In genomic region chr5:115326875-115327609, GRCm38 (mm10) we compare ENCODE assay signal across 8 mouse cellular contexts. TPM values are rescaled to one million over a fixed set of nuclear protein-coding genes. Genes with fewer than 3 reads are reported as not detected.
DNase-seq lines count a peak whose midpoint lies in the region; ATAC-seq and TF ChIP-seq lines count a peak whose summit lies in the region.

TSS of gene Srsf9 (plus strand) at chr5:115327177.

- H3K4me2 ChIP-seq in hindbrain, postnatal 0 days (ENCODE audit: low read depth, low read length), result peak within 1 kb of the TSS; percentile 83

- H3K4me1 ChIP-seq in hindbrain, postnatal 0 days (ENCODE audit: insufficient read depth, low read length), result peaks cover 19% of the 10 kb centered on the region
- H3K4me1 ChIP-seq in megakaryocyte, embryonic 14.5 days, result peaks cover 49% of the 10 kb centered on the region

- peak within 1 kb of the TSS; percentile 88 for H3K9ac ChIP-seq in hindbrain, postnatal 0 days (replicated peaks; ENCODE audit: low read length)

- WGBS in hindbrain, postnatal 0 days, result under 1% methylated on average over 54 of the region's 97 CpGs

- no peak for TF ChIP-seq CTCF in gastrocnemius, adult 2 months (IDR thresholded peaks at IDR 0.05)
- TF ChIP-seq CTCF in hindbrain, postnatal 0 days (IDR thresholded peaks at IDR 0.05; ENCODE audit: low read depth), result no peak

- peak; percentile 73 for DNase-seq in WW6 (ENCODE audit: low read depth, low spot score)
- peak; percentile 95 to 97 for DNase-seq in cerebellum, postnatal 4 days (ENCODE audit: low spot score in 2 of 2)
- peak; percentile 97 for DNase-seq in gastrocnemius, adult 2 months
- DNase-seq in hindbrain, postnatal 0 days (ENCODE audit: low spot score), result peak; percentile 96
- peak; percentile 89 to 92 for DNase-seq in left cerebral cortex, adult 8-10 months (ENCODE audit: low spot score in 2 of 2)
- DNase-seq in right cerebral cortex, postnatal 10 days (ENCODE audit: low spot score in 2 of 2), result peak; percentile 96 to 97
- DNase-seq in urinary bladder, postnatal 25 days (ENCODE audit: low spot score), result peak; percentile 96

- no peaks in the 10 kb centered on the region for H3K27me3 ChIP-seq in hindbrain, postnatal 0 days (ENCODE audit: insufficient read depth, low read length)
- H3K27me3 ChIP-seq in megakaryocyte, embryonic 14.5 days (replicated peaks), result no peaks in the 10 kb centered on the region

- intact Hi-C loops in gastrocnemius, adult 2 months (cut with DNase I), result no loop called here

- H3K27ac ChIP-seq in gastrocnemius, adult 2 months, result peak within 1 kb of the TSS; percentile 89
- H3K27ac ChIP-seq in hindbrain, postnatal 0 days, result peak within 1 kb of the TSS; percentile 90

- H3K36me3 ChIP-seq in hindbrain, postnatal 0 days (ENCODE audit: insufficient read depth, low read length), result peaks cover 14% of the 10 kb centered on the region
- H3K36me3 ChIP-seq in megakaryocyte, embryonic 14.5 days (replicated peaks; ENCODE audit: low read length), result peaks cover 39% of the 10 kb centered on the region

- H3K9me3 ChIP-seq in hindbrain, postnatal 0 days (ENCODE audit: low read length), result no peaks in the 10 kb centered on the region
- no peaks in the 10 kb centered on the region for H3K9me3 ChIP-seq in megakaryocyte, embryonic 14.5 days

- ATAC-seq in hindbrain, postnatal 0 days, result peak; percentile 93

- H3K4me3 ChIP-seq in gastrocnemius, adult 2 months, result peak within 1 kb of the TSS; percentile 92
- peak within 1 kb of the TSS; percentile 92 for H3K4me3 ChIP-seq in hindbrain, postnatal 0 days (ENCODE audit: low read length)
- H3K4me3 ChIP-seq in megakaryocyte, embryonic 14.5 days (replicated peaks), result peak within 1 kb of the TSS; percentile 100

RNA-seq across cellular contexts. Expression of gene Srsf9, which starts in this region (rescaled TPM):
- 10 to 100 TPM in 1 of 2 experiments, 1 to 10 TPM in 1; 9.3 to 12.1 TPM for total RNA-seq in gastrocnemius, adult 2 months (2021)
- 42.5 and 47.5 TPM in 2 replicates for total RNA-seq in hindbrain, postnatal 0 days (2014; rRNA removed)
- 119 and 127 TPM in 2 replicates for polyA plus RNA-seq in hindbrain, postnatal 0 days (2015; fragmentation: Nextera tagmentation; extraction: Ambion mirVana)
- total RNA-seq in left cerebral cortex, adult 8-10 months (2022), result 10 to 100 TPM; 55.2 to 70.1 (median 64.6) TPM
- polyA plus RNA-seq in megakaryocyte, embryonic 14.5 days (2012; ENCODE audit: insufficient read depth, low replicate concordance), result 79.3 and 86.6 TPM in 2 replicates

Comparison
In these comparisons a context has a peak if more than half of its experiments do, and no peak if none do; other contexts are left out.
1. Peak in every context shown above with its lines: DNase-seq, ATAC-seq, H3K4me3 ChIP-seq and H3K27ac ChIP-seq.